Mouse (Mus musculus): ENCODE results near the gene Gm43518. TPM values are rescaled to one million over a fixed set of nuclear protein-coding genes. Genes with fewer than 3 reads are reported as not detected.
A peak's percentile ranks its signal among the peaks of the same experiment; 100 is the strongest.

Gene Gm43518
- under 1 TPM in 1 of 4 experiments, not detected in 3; 0.94 TPM for total RNA-seq (2022)

- no peak for DNase-seq (ENCODE audit: low spot score in 2 of 2)
These were observed at the start of gene Gm43518 for GRCm38 (mm10) chr5:123927118-123927517. Gene Gm43518, plus strand, starts transcription at chr5:123927418.

DNA sequence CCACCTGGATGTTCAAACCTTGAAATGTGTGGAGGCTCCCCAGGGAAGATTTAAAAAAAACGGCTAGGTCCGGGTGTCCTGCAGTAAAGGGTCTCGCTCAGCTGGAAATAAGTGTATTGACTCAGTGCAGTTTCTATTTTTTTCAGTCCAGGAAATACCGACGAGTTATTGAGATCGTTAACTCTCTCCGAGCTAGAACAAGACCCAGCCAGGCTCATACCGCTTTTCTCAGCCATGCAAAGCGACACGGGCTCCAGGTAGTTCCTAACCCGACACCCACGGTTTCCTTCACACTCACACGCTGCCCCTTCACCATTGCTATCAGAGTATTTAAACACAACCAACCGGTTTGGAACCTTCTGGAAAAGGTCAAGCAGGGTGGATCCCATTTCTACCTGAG, 49.2 kb upstream of the Gm43518 start:
- no peak for DNase-seq (ENCODE audit: low spot score in 2 of 2)

- no peak for DNase-seq (ENCODE audit: low spot score in 2 of 2)
These were observed 47.3 kb upstream of the Gm43518 start, which contains the start of gene Hcar1 for GRCm38 (mm10) chr5:123879928-123880327. Gene Hcar1, minus strand, starts transcription at chr5:123880020.

DNA sequence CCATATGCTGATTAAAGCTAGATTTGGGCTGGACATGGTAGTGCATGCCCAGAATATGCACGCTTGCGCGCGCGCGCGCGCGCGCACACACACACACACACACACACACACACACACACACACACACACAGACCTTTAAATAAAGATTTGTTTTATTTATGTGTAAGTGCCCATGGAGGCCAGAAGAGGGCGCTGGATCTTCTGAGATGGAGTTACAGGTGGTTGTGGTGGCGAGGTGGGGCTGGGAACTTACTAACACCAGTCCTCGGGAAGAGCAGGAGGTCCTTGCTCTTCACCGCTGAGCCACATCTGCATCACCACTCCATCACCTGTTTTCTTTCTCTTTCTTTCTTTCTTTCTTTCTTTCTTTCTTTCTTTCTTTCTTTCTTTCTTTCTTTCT, 46.4 kb upstream of the Gm43518 start:
- no peak for DNase-seq (ENCODE audit: low spot score in 2 of 2)

GRCm38 (mm10) chr5:123883891-123884290, 43.3 kb upstream of the Gm43518 start:
- no peak for DNase-seq (ENCODE audit: low spot score in 2 of 2)

- no peak for DNase-seq (ENCODE audit: low spot score in 2 of 2)
These were observed 42.9 kb upstream of the Gm43518 start for GRCm38 (mm10) chr5:123884332-123884731.

DNA sequence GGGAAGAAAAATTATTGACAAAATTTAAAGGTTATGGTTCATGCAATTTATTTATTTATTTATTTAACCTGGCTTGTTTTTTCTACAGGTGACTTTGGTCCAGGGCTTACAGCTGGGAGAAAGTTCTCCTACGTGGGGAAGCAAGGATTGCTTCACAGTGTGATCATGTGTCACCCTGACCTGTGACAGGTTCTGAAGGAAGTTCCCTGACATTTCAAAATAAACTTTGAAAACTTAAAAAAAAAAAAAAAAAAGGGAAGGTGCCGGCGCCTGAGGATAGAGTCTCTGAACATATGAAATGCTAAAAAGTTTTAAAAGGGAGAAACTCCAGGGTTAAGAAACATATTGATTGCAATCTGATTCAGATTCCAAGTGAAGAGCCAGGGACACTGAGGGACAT, 40.9 kb upstream of the Gm43518 start:
- no peak for DNase-seq (ENCODE audit: low spot score in 2 of 2)

DNA sequence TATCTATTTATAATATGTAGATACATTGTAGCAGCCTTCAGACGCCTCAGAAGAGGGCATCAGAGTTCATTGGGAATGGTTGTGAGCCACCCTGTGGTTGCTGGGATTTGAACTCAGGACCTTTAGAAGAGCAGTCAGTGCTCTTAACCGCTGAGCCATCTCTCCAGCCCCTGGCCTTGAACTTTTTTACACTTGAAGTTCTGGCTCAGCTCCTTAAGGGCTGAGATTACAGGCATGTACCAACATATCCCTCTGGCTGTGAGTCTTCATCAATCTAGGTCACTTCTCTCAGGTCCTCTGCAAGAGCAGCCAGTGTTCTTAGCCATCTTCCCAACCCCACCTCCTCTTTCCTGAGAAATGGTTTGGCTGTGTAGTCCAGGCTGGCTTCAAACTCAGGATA, 36.9 kb upstream of the Gm43518 start:
- no peak for DNase-seq (ENCODE audit: low spot score in 2 of 2)

- no peak for DNase-seq (ENCODE audit: low spot score in 2 of 2)
These were observed 36.2 kb upstream of the Gm43518 start for GRCm38 (mm10) chr5:123890987-123891386.

- no peak for DNase-seq (ENCODE audit: low spot score in 2 of 2)
These were observed 35.5 kb upstream of the Gm43518 start for GRCm38 (mm10) chr5:123891669-123892068.

GRCm38 (mm10) chr5:123893520-123893919, 33.7 kb upstream of the Gm43518 start:
- DNase-seq (ENCODE audit: low spot score in 2 of 2): no peak

- DNase-seq (ENCODE audit: low spot score in 2 of 2): no peak
These were observed 30.8 kb upstream of the Gm43518 start for GRCm38 (mm10) chr5:123896395-123896794.

- DNase-seq (ENCODE audit: low spot score in 2 of 2): no peak
These were observed 29.9 kb upstream of the Gm43518 start for GRCm38 (mm10) chr5:123897352-123897751.

DNA sequence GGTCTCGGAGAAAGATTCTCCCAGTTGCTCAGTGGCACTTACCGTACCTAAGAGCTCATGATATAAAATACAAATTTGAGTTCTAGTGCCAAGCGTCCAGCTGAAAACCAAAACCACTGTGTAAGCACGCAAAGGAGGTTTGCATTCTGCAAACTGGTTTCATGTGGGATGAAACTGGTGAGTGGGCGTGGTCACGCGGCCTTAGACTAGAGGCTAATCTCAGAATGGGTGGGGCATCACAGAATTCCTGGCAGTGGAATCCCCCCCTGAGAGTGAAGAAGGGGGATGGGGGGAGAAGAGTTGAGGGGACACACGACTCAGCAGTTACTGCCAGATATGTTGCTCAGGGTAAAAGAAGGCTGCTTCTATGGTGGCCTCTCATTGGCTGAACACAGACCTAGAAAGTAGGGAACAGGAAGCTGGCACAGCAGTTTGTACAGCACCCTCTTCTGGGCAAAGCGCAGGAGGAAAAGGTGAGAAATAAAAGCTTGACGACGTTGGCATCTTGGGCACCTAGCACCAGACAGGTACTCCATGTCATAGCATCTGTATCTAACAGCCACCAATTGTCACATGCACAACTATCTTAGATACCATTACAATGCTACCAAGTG, 23.1 kb upstream of the Gm43518 start:
- DNase-seq (ENCODE audit: low spot score in 2 of 2): no peak

DNA sequence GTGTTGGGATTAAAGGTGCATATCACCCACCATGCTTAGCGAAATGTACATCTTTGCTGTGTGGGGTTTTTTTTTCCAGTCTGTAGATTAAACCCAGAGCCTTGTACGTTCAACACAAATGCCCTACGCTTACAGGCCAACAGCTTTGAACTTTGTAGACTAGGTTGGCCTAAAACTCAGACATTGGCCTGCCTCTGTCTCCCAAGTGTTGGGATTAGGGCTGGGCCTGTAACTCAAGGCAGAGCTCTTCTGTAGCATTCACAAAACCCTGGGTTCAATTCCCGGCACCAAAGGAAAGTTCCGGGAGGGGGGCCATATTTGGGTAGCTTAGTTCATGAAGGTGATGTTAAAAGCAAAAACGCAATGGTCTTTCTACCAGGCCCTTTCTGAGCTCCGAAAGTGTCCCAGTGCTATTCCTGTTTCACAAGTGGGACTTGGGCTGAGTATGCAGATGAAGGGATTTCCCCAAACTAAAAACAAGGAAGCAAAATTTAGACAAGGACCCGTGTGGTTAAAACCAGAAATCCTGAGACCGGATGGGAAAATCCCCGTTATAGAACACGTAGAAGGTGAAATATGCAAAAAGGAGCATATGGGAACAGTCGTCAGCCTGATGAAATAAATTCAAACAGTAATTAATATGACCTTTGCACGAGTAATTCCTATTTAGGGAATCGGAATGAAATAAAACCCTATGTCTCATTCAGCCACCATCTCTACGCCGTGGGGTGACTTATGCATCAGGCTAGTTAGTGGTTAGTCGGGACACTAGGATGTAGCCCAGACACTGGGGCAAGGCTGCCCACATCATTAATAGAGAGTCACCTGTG, 20.9 kb upstream of the Gm43518 start:
- DNase-seq (ENCODE audit: low spot score in 2 of 2): no peak

GRCm38 (mm10) chr5:123906976-123907630, 20.1 kb upstream of the Gm43518 start, which contains the start of gene Denr:
Gene Denr, plus strand, starts transcription at chr5:123907175.
- DNase-seq (ENCODE audit: low spot score in 2 of 2): peak; percentile 98

DNA sequence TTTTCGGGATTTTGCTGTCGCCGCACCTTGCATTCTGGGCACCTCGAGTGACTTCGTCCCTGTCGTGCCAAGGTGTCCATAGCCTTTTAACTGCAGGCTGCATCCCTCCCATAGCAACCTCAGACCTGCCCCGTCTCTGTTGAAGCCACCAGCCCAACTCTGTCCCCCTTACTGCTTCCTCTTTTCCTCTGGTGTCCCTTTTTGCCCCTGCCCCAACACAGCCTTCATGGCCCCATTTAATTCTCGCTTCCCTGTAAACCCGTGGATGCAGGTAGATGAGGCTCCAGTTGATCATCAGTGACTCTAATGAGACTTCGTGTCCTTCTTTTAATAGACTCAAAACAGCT, 19.6 kb upstream of the Gm43518 start:
- DNase-seq (ENCODE audit: low spot score in 2 of 2): no peak

- no peak for DNase-seq (ENCODE audit: low spot score in 2 of 2)
These were observed 12.4 kb upstream of the Gm43518 start for GRCm38 (mm10) chr5:123914852-123915251.

GRCm38 (mm10) chr5:123922112-123922511, 5.1 kb upstream of the Gm43518 start:
- DNase-seq (ENCODE audit: low spot score in 2 of 2): no peak

DNA sequence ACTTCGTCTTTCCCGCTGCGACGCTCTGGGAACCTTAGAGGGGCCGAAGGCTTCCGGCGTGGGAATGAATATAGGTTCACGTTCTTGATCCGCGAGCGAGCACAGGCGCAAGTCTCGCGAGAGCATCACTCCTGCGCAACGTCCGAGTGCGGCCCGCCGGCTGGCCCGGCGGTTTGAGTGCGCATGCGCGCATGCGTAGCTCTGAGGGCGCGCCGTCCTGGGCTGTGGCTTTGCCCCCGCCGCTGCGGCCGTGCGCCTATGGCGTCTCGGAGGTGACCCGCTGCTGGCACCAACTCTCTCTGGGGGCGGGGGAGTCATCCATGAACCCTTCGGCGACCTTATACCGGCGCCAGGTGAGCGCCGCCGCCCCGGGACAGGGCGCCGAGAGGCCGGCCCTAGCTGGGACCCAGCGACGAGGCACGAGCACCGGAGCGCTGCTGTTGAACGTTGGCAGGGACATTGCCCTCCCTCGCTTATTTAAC, 3.3 kb downstream of the Gm43518 start, which contains the start of gene Ccdc62:
TSS of gene Ccdc62 (plus strand) at position 172 of the 482 bp plus-strand sequence.
- peak; percentile 83 to 90 for DNase-seq (ENCODE audit: low spot score in 2 of 2)

DNA sequence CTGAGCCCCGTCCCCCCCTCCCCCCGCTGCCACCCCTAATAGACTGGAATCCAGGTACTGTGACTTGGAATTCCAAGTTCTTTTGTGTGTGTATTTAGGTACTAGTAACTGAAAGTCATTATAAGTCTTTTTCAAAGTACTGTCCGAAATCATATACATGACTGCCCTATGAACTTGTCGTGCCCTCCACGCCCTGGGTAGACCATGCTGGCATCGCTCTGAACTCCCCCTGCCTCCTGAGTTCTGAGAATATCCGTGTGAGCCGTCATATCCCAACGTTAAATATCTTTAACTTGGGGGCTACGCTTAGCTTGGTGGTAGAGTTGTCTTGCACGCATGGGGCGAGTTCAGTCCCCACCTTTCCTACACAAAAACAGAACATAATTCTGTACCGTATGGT, 3.9 kb downstream of the Gm43518 start:
- DNase-seq (ENCODE audit: low spot score in 2 of 2): no peak

GRCm38 (mm10) chr5:123932927-123933326, 5.7 kb downstream of the Gm43518 start:
- no peak for DNase-seq (ENCODE audit: low spot score in 2 of 2)

Measured in gastrocnemius, adult 8-10 months (tissue).